Mouse (Mus musculus) cerebellum, adult 2 months (tissue): ENCODE data around the gene Ezh1. TPM values are rescaled to one million over a fixed set of nuclear protein-coding genes. Genes with fewer than 3 reads are reported as not detected.
A peak's percentile ranks its signal among the peaks of the same experiment; 100 is the strongest.

Experiments
- DNase-seq, 2 experiments: peaks; one replicate each; pipeline ENCODE4 v3.0.0; 2021
- H3K27ac ChIP-seq: fragments of 200-500 bp; 2 replicates; pipeline ENCODE4 v1.5.1; 2012; ENCODE audit warnings: low read length, control low read depth, inconsistent platforms; ENCODE audit not compliant: insufficient read depth
- H3K27me3 ChIP-seq: fragments of 200-500 bp; 2 replicates; pipeline ENCODE4 v1.6.1; 2012; ENCODE audit warnings: inconsistent platforms, mild to moderate bottlenecking, low read length, moderate library complexity; ENCODE audit not compliant: control insufficient read depth, insufficient read depth
- H3K4me1 ChIP-seq: fragments of 200-500 bp; 2 replicates; pipeline ENCODE4 v1.6.1; 2011; ENCODE audit warnings: low read length; ENCODE audit not compliant: control insufficient read depth, insufficient read depth
- H3K4me3 ChIP-seq: fragments of 200-500 bp; replicated peaks from 2 replicates; pipeline ENCODE3; 2011; ENCODE audit warnings: mild to moderate bottlenecking, low read depth, low read length, control low read depth; ENCODE audit not compliant: insufficient read depth
- CTCF ChIP-seq: fragments of 200-500 bp; IDR thresholded peaks from 2 replicates; pipeline ENCODE4 v1.5.1; 2011; ENCODE audit warnings: low read depth, mild to moderate bottlenecking, control low read depth, low read length, moderate library complexity, borderline replicate concordance; ENCODE audit not compliant: insufficient read depth
- POLR2A ChIP-seq: fragments of 200-500 bp; IDR thresholded peaks from 2 replicates; pipeline ENCODE4 v1.6.1; 2011; ENCODE audit warnings: low read length, control low read depth, borderline replicate concordance; ENCODE audit not compliant: insufficient read depth
- WGBS: fragments of 180-500 bp; shearing (Covaris S2); methylation state at CpG from one replicate; pipeline ENCODE4 v1.1.7; 2018; 5-methylcytosine and 5-hydroxymethylcytosine counted together
- polyA plus RNA-seq: library from polyadenylated mRNA; depleted of rRNA; stranded (reverse); fragments of >200 nt; gene quantifications from 2 replicates; pipeline ENCODE4 v1.2.3, GENCODE M21; 2012

Ezh1 gene
- polyA plus RNA-seq, 1 experiment, result 64.4 TPM

DNA sequence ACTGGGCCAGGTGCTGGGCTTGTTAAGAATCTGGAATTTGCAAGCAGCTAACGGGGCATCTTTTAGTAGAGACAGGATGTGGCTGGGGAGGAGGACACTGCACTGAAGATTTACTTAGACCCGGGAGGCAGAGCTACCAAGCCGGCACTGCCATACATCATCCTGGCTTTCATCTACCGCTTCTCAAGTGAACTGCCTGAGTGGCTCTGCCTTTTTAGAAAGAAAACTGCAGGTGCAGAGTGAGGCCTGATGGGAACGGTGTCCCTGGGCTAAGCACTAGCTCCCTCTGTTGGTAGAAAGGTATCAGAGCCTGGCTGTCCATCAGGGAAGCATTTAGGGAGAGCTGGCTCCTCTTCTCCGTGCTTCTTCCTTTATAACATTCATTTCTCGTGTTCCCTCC, 25.3 kb downstream of the Ezh1 start:
- Histone ChIP-seq H3K27me3 (no peaks in the 10 kb centered on the region), H3K27ac (peak overlapping the region; percentile 41; the same call in 1 of the 2 replicates), H3K4me3 (peak overlapping the region; percentile 33), H3K4me1 (peaks cover 6% of the 10 kb centered on the region; the same call in 1 of the 2 replicates)
- WGBS, result 3% methylated on average over 7 of the region's 7 CpGs
- TF ChIP-seq CTCF, result peak; percentile 97
- TF ChIP-seq POLR2A, result peak; percentile 36; the same call in 1 of the 2 replicates
- DNase-seq, result peak; percentile 77 to 86

DNA sequence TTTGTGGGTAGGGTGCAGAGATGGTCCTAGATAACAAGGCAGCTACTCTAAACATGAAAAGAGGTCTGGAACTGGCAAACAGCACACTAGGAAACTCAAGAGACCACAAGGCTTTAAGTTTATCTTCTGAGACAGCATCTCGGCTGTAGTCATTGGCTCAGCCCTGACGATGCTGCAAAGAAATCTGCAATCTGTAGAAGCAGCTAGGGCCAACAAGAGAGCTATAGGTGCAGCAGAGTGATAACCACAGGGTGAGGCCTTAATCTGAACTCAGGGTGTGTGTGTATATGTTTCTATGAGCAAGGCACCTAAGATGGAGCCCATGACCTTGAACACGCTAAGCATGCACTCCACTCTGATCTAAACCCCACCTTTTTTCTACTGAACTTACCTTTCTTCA, 26.7 kb downstream of the Ezh1 start:
- 94% methylated on average over 3 of the region's 3 CpGs for WGBS

DNA sequence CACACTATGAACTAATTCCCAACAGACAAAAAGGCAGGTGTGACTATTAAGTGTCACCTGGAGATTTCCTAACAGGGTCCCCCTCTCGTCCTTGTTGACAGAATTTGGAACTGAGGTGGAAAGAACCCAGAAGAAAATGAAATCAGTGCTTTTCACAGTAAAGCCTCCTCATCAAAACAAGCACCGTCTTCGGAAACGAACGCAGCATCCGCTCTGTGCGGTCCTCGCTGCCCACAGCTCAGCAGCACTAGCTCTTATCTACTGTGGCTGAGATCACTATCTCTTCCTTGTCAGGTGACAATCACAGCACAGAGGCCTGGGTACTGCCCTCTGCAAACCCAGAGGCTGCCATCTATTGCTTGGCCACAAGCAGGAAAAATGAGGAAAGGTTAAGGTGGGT, 30.1 kb downstream of the Ezh1 start:
- 95% methylated on average over 8 of the region's 8 CpGs for WGBS
- no peaks in the 10 kb centered on the region for H3K27me3 ChIP-seq
- H3K4me3 ChIP-seq, result no peak overlapping the region
- H3K4me1 ChIP-seq, result peaks cover 34% of the 10 kb centered on the region
- DNase-seq, result no peak
- no peak overlapping the region for H3K27ac ChIP-seq
- TF ChIP-seq CTCF (no peak), POLR2A (no peak)

More for the DNA sequence above, 26.7 kb downstream of the Ezh1 start:
- Histone ChIP-seq H3K27me3 (no peaks in the 10 kb centered on the region), H3K27ac (no peak overlapping the region), H3K4me1 (peaks cover 6% of the 10 kb centered on the region; the same call in 1 of the 2 replicates), H3K4me3 (no peak overlapping the region)
- DNase-seq, result no peak
- TF ChIP-seq POLR2A (no peak), CTCF (no peak)

DNA sequence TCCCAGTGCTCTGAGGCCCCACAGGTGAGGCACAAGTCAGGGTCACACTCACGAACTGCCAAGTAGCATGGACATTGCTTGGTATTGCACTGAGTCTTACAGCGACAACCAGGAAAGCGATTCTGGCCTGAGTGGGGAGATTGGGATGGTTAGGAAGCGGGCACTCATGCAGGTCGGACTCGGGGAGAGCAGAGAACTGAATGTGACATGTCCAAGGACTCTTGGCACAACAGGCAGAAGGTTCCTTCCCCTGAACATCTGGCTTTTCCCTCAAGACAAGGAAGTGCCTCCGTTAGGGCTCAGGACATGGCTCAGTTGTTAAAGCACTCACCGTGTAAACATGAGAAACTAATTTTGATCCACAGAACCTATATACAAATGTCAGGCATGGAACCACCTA, 30.7 kb downstream of the Ezh1 start:
- TF ChIP-seq POLR2A, result no peak
- TF ChIP-seq CTCF, result no peak
- no peak overlapping the region for H3K4me3 ChIP-seq
- WGBS, result 76% methylated on average over 8 of the region's 8 CpGs
- peak in 1 of 2 experiments; percentile 16 for DNase-seq
- peaks cover 36% of the 10 kb centered on the region for H3K4me1 ChIP-seq
- H3K27ac ChIP-seq, result no peak overlapping the region
- H3K27me3 ChIP-seq, result no peaks in the 10 kb centered on the region

DNA sequence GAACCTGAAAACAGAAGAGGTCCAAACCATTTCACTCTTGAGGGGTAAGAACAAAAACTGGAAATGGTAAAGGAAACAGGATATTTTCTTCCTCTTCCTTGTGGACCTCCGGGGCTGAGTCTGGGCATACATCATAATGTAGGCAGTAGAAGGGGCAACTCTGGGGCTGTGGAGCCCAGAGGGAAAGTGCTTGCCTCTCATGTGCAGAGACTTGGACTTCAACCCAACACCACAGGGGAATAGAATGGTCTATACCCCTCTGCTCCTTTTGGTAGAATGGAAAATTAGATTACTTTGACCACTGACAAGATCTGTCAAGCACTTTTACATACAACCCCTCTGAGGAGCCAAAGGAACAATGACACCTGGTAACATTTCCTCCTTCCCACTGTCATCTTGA, 31.2 kb downstream of the Ezh1 start:
- peaks cover 38% of the 10 kb centered on the region for H3K4me1 ChIP-seq
- no peak for TF ChIP-seq POLR2A
- no peak overlapping the region for H3K4me3 ChIP-seq
- H3K27ac ChIP-seq, result no peak overlapping the region
- 92% methylated on average over 1 of the region's 1 CpGs for WGBS
- no peaks in the 10 kb centered on the region for H3K27me3 ChIP-seq
- no peak for DNase-seq

DNA sequence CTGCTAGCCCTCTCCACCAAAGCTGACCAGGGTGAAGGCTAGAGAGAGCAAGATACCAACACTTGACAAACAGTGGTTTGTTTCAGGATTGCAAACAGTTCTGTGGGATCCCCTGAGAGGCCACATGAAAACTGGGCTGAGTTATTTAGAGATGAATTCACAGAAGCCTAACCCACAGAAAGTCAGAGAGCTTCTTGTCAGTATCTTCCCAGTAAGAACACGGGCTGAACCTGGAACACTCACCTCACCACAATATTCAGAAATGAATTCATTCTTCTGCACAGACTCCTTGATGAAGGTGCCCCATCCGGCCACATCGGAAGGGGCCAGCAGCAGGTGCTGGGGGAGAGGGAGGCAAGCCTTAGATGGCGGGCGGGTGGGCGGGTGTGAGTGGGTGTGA, 31.6 kb downstream of the Ezh1 start:
- no peak for TF ChIP-seq CTCF
- TF ChIP-seq POLR2A, result no peak
- no peak overlapping the region for H3K27ac ChIP-seq
- 80% methylated on average over 6 of the region's 6 CpGs for WGBS
- peaks cover 43% of the 10 kb centered on the region for H3K4me1 ChIP-seq
- DNase-seq, result no peak
- H3K4me3 ChIP-seq, result no peak overlapping the region
- no peaks in the 10 kb centered on the region for H3K27me3 ChIP-seq

DNA sequence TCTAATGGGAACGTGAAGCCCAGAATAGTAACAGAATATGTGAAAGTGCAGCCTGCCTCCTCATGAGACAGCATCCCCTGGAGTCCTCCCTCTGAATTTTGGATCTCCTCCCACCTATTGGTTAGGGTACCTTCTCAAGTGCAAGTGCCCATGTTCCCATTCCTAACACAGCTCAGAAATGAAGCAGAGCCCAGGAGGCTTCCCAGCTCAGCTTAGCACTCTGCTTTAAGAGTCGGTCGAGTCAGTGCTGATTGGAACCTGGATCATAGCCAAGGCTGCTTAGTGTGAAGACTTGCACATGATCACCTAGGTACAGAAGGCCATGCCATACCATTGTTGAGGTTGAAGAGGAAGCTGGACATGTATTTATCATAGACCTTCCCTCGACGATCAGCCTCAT, 32.1 kb downstream of the Ezh1 start:
- Histone ChIP-seq H3K4me1 (peaks cover 48% of the 10 kb centered on the region), H3K27ac (no peak overlapping the region), H3K4me3 (no peak overlapping the region), H3K27me3 (no peaks in the 10 kb centered on the region)
- DNase-seq, result peak; percentile 34 to 45
- TF ChIP-seq POLR2A, result no peak
- no peak for TF ChIP-seq CTCF
- 45% methylated on average over 5 of the region's 5 CpGs for WGBS

DNA sequence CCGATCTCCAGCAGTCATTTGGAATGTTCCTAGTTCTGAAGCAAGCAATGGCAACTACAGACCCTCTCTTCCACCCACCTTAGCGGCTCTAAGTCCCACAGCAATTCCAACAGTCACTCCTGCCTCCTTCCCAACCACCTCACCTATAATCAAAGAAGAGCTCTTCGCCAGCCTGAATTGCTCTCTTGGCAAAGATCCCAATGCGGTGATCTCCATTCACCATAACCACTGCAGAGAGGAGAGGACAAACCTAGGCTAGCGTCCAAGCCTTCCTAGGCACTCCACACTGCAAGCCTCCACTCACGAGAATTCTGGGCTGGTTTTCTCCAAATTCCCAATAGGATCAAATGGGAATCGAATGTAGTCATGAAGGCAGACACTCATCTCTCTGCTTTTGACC, 33.2 kb downstream of the Ezh1 start:
- H3K27ac ChIP-seq, result peak overlapping the region; percentile 22; the same call in 1 of the 2 replicates
- no peak overlapping the region for H3K4me3 ChIP-seq
- peak in 1 of 2 experiments; percentile 59 for DNase-seq
- 37% methylated on average over 7 of the region's 7 CpGs for WGBS
- no peaks in the 10 kb centered on the region for H3K27me3 ChIP-seq
- H3K4me1 ChIP-seq, result peaks cover 56% of the 10 kb centered on the region
- no peak for TF ChIP-seq POLR2A
- TF ChIP-seq CTCF, result no peak

DNA sequence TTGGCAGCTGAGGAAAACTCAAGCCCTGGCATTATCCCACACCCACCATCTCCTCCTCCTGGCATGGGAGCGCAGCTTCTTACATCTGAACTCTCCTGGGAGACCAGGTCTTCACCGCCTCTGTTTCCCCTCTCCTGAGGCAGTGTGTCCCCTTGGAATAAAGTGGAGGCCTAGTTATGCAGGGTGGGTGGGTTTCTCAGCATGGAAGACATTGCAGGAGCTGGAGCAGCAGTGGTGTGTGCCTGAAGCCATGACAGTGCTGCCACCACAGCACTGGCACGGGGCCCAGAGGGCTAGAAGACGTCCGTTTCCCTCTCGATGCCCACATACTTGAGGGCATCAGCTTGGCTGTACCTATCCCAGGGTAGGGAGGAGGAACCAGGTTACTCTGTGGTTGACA, 33.6 kb downstream of the Ezh1 start:
- TF ChIP-seq POLR2A (no peak), CTCF (no peak)
- H3K27me3 ChIP-seq, result no peaks in the 10 kb centered on the region
- H3K4me3 ChIP-seq, result no peak overlapping the region
- WGBS, result 30% methylated on average over 6 of the region's 6 CpGs
- peak; percentile 53 to 58 for DNase-seq
- peak overlapping the region; percentile 22; the same call in 1 of the 2 replicates for H3K27ac ChIP-seq
- peaks cover 60% of the 10 kb centered on the region for H3K4me1 ChIP-seq
